Mouse (Mus musculus) forebrain, embryonic 11.5 days (tissue): ENCODE data around the gene Actr2. TPM values are rescaled to one million over a fixed set of nuclear protein-coding genes. Genes with fewer than 3 reads are reported as not detected.
"Not testable (repeated sequence)": the region's sequence is repeated elsewhere in the genome, so short reads cannot be mapped to it uniquely, and the experiment has no call there.

ENCODE experiments used
- ATAC-seq: fragments of 200-750 bp; cut with Nextera tagmentation; replicated peaks from 2 replicates; pipeline ENCODE4 v1.8.0; 2017; ENCODE audit warnings: moderate TSS enrichment; ENCODE audit not compliant: low FRiP score
- DNase-seq: peaks from one replicate; pipeline ENCODE4 v3.0.0-alpha.2; 2017; ENCODE audit warnings: low spot score
- H3K27ac ChIP-seq: fragments of 300-500 bp; sonication (generic); 2 replicates; pipeline ENCODE4 v1.5.1; 2014; ENCODE audit warnings: low read depth, low read length
- H3K27me3 ChIP-seq: fragments of 300-500 bp; sonication (generic); 2 replicates; pipeline ENCODE4 v1.6.1; 2014; ENCODE audit warnings: mild to moderate bottlenecking, low read length, mixed read lengths; ENCODE audit not compliant: control insufficient read depth, insufficient read depth
- H3K36me3 ChIP-seq: fragments of 300-500 bp; sonication (generic); 2 replicates; pipeline ENCODE4 v1.6.1; 2014; ENCODE audit warnings: mild to moderate bottlenecking, low read length, moderate library complexity, mixed read lengths; ENCODE audit not compliant: control insufficient read depth, insufficient read depth
- H3K4me1 ChIP-seq: fragments of 300-500 bp; sonication (generic); replicated peaks from 2 replicates; pipeline ENCODE4 v1.6.1; 2014; ENCODE audit warnings: low read length, mixed read lengths; ENCODE audit not compliant: control insufficient read depth, insufficient read depth
- H3K4me2 ChIP-seq: fragments of 300-500 bp; sonication (generic); 2 replicates; pipeline ENCODE4 v1.6.1; 2014; ENCODE audit warnings: low read depth, mild to moderate bottlenecking, low read length, moderate library complexity, mixed read lengths; ENCODE audit not compliant: severe bottlenecking
- H3K4me3 ChIP-seq: fragments of 300-500 bp; sonication (generic); 2 replicates; pipeline ENCODE4 v1.5.1; 2014; ENCODE audit warnings: low read depth, low read length
- H3K9ac ChIP-seq: fragments of 300-500 bp; sonication (generic); 2 replicates; pipeline ENCODE4 v1.6.1; 2014; ENCODE audit warnings: low read length
- H3K9me3 ChIP-seq: fragments of 300-500 bp; sonication (generic); 2 replicates; pipeline ENCODE4 v1.6.1; 2016; ENCODE audit warnings: low read length, mixed read lengths; ENCODE audit not compliant: control insufficient read depth
- WGBS: fragments of 180-500 bp; shearing (Covaris S2); extraction: QIAGEN DNeasy Blood & Tissue Kit; methylation state at CpG from one replicate; pipeline ENCODE4 v1.1.7; 2014; 5-methylcytosine and 5-hydroxymethylcytosine counted together
- polyA plus RNA-seq: library from polyadenylated mRNA; unstranded; fragments of >200 nt; fragmentation: Nextera tagmentation; extraction: Ambion mirVana; gene quantifications from 2 replicates; pipeline ENCODE4 v1.2.1, GENCODE M21; 2014

The Actr2 gene
- polyA plus RNA-seq: 67.5 and 72.6 TPM in 2 replicates

DNA sequence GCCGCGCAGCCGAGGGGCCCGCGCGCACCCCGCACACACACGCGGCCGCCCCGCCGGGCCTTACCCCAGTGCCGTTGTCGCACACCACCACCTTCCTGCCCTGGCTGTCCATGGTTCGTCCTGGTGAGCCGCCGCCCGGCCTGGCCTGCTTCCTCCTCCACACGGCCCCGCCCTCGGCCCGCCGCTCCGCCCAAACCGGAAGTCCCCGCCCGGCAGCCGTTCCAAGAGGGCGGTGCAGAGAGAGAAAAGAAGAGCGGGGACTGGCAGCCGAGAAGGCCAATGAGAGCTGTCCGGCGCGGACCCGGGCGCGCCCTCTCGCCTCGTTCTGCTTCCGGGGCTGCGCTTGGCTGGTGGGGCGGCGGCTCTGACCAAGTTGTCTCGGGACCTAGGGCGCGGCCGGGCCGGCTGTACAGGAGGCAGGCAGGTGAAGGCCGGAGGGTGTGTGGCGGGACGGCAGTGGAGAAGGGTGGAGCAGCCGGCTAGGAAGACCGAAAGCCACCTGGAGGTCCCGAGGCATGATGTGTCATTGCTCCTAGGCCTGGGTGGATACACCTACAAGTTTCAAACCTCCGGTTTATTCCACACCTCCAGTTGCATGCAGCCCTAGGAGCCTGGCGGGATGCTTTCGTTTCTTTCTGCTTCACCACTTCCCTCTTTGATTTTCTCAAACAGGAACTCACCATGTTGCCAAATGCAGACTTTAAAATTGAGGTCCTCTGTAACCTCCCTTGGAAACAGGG lies at the start of gene Actr2:
Gene Actr2, minus strand, starts transcription at position 173 of the 740 bp plus-strand sequence.
- WGBS: under 1% methylated on average over 50 of the region's 57 CpGs
- peak; percentile 99 for DNase-seq
- H3K9me3 ChIP-seq: no peaks in the 10 kb centered on the region
- peak within 1 kb of the TSS; percentile 87 for H3K27ac ChIP-seq
- H3K36me3 ChIP-seq: no peaks in the 10 kb centered on the region; the same call in 1 of the 2 replicates
- peak within 1 kb of the TSS; percentile 78 for H3K4me2 ChIP-seq
- H3K4me3 ChIP-seq: peak within 1 kb of the TSS; percentile 87
- peak; percentile 99 for ATAC-seq
- H3K27me3 ChIP-seq: no peaks in the 10 kb centered on the region
- H3K9ac ChIP-seq: peak within 1 kb of the TSS; percentile 89
- no peaks in the 10 kb centered on the region; the same call in 1 of the 2 replicates for H3K4me1 ChIP-seq

DNA sequence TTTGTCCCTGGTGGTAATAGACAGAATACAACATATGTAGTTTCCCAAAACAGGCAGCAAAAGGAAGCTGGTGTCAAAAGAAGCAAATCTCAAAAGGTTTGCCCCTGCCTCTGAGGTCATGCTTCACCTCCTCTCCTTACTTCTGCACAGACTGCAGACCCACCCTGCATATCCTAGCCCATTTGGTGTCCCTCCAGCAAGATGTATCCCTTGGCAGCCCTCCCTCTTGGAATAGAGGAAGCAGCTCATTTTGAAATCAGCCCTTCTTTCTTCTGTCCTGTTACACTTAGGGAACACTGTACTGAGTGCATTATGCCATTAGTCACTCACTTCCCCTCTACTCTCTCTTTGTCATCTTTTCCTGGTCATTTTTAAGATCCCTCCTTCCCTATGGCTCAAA lies 46.2 kb upstream of the Actr2 start:
- no peak overlapping the region for H3K9ac ChIP-seq
- H3K36me3 ChIP-seq: no peaks in the 10 kb centered on the region
- ATAC-seq: no peak
- no peak overlapping the region for H3K27ac ChIP-seq
- no peaks in the 10 kb centered on the region for H3K4me1 ChIP-seq
- no peak for DNase-seq
- no peaks in the 10 kb centered on the region for H3K27me3 ChIP-seq
- no peak overlapping the region for H3K4me2 ChIP-seq
- no peak overlapping the region for H3K4me3 ChIP-seq
- no peaks in the 10 kb centered on the region for H3K9me3 ChIP-seq

- H3K9ac ChIP-seq, H3K27me3 ChIP-seq, H3K4me1 ChIP-seq, H3K36me3 ChIP-seq, DNase-seq, H3K27ac ChIP-seq, H3K4me3 ChIP-seq, H3K9me3 ChIP-seq, ATAC-seq, H3K4me2 ChIP-seq: not testable (repeated sequence)
- WGBS: 91% methylated on average over 5 of the region's 5 CpGs
These were observed 40.8 kb upstream of the Actr2 start for GRCm38 (mm10) chr11:20153542-20153941.

- Histone ChIP-seq H3K27me3 (no peaks in the 10 kb centered on the region), H3K9me3 (no peaks in the 10 kb centered on the region), H3K9ac (no peak overlapping the region), H3K4me2 (no peak overlapping the region), H3K4me3 (no peak overlapping the region), H3K4me1 (no peaks in the 10 kb centered on the region), H3K27ac (no peak overlapping the region), H3K36me3 (no peaks in the 10 kb centered on the region)
- 86% methylated on average over 4 of the region's 4 CpGs for WGBS
- DNase-seq (no peak), ATAC-seq (no peak)
These were observed 39.6 kb upstream of the Actr2 start for GRCm38 (mm10) chr11:20152107-20152901.

- Histone ChIP-seq H3K27me3 (no peaks in the 10 kb centered on the region), H3K4me3 (no peak overlapping the region), H3K4me2 (no peak overlapping the region), H3K36me3 (no peaks in the 10 kb centered on the region), H3K9me3 (no peaks in the 10 kb centered on the region), H3K9ac (no peak overlapping the region), H3K4me1 (no peaks in the 10 kb centered on the region), H3K27ac (no peak overlapping the region)
- DNase-seq (no peak), ATAC-seq (no peak)
- WGBS: 89% methylated on average over 5 of the region's 5 CpGs
These were observed 38.6 kb upstream of the Actr2 start for GRCm38 (mm10) chr11:20151290-20151689.

- DNase-seq (no peak), ATAC-seq (no peak)
- H3K4me1 ChIP-seq: no peaks in the 10 kb centered on the region
- H3K4me2 ChIP-seq: no peak overlapping the region
- 90% methylated on average over 3 of the region's 3 CpGs for whole genome bisulfite sequencing
- no peaks in the 10 kb centered on the region for H3K9me3 ChIP-seq
- no peak overlapping the region for H3K27ac ChIP-seq
- H3K4me3 ChIP-seq: no peak overlapping the region
- H3K36me3 ChIP-seq: no peaks in the 10 kb centered on the region
- H3K27me3 ChIP-seq: no peaks in the 10 kb centered on the region
- no peak overlapping the region for H3K9ac ChIP-seq
These were observed 37.2 kb upstream of the Actr2 start for GRCm38 (mm10) chr11:20149936-20150335.

GRCm38 (mm10) chr11:20145383-20145782 lies 32.7 kb upstream of the Actr2 start:
- Histone ChIP-seq H3K27ac (no peak overlapping the region), H3K4me3 (no peak overlapping the region), H3K9ac (no peak overlapping the region), H3K36me3 (no peaks in the 10 kb centered on the region), H3K4me1 (no peaks in the 10 kb centered on the region), H3K9me3 (no peaks in the 10 kb centered on the region), H3K27me3 (no peaks in the 10 kb centered on the region), H3K4me2 (no peak overlapping the region)
- DNase-seq (no peak), ATAC-seq (no peak)
- WGBS: 15% methylated on average over 9 of the region's 9 CpGs

DNA sequence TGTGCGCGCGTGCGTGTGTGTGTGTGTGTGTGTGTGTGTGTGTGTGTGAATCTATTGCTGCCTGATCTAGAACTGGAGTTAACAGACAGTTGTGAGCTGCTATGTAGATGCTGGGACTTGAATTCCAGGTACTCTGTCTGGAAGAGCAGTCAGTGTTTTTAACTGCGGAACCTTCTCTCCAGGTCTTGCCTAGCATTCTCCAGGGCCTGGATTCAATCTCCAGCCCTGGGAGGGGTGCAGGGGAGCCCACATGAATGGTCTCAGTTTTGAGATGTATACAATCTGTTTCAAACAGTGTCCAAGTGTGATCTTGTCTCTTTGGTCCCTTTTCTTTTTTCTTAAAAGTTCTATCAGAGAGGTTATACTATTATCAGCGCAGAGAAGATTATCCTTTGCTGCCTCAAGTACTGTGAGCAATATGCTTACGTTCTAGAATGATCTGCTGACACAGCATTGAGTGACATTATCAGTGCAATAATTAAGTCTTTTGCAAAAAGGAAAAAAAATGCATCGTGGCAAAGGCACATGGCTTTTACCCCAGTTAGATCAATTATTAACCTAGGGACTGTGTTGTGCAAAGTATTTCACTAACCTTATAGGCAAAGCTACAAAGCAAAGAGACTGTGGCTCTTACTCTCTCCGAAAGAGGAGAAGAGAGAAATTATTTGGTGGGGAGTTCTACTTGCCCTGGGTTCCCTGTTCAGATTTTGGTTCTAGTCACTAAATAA lies 32.0 kb upstream of the Actr2 start:
- Histone ChIP-seq H3K4me1 (no peaks in the 10 kb centered on the region), H3K4me2 (no peak overlapping the region), H3K4me3 (no peak overlapping the region), H3K27me3 (no peaks in the 10 kb centered on the region), H3K9me3 (no peaks in the 10 kb centered on the region), H3K36me3 (no peaks in the 10 kb centered on the region), H3K27ac (no peak overlapping the region), H3K9ac (no peak overlapping the region)
- ATAC-seq (no peak), DNase-seq (no peak)
- 83% methylated on average over 9 of the region's 9 CpGs for whole genome bisulfite sequencing
